21 mouse cellular contexts compared by ENCODE assay signal in the genomic region with DNA sequence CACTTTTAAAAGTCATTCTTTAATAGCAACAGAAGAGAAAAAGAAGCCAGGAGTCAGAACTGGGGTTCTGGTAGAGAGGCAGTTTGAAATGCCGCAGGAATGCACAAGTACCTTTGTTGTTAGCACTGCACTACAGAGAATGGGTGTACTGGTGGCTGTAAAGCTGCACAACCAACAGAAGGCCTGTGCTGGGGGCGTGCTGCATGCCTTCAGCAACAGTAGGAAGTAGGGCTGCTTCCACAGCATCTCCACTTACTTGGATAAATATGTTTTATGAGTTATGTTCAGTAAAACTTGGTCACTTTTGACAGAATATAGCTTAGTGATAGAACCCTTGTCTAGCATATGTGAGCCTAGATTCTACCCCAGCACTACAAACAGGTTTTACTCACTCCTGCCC. TPM values are rescaled to one million over a fixed set of nuclear protein-coding genes. Genes with fewer than 3 reads are reported as not detected.
DNase-seq lines count a peak whose midpoint lies in the region; TF ChIP-seq lines count a peak whose summit lies in the region.
"Had no signal": no experiment of that assay in that cellular context is flagged by ENCODE, and none has a peak within 500 bp of the region (broad histone marks: within the 10 kb centered on the region; RNA-seq: fewer than 3 reads in every experiment).

No protein-coding gene starts in this region.

- no peak for DNase-seq in heart, embryonic 10.5 days (ENCODE audit: low spot score)
- no peak for DNase-seq in heart, postnatal 4 days
- DNase-seq in lung, adult 18-20 months: peak; percentile 11 to 13
- no peak for DNase-seq in lung, adult 2 months
- peak; percentile 10 for DNase-seq in lung, postnatal 25 days (ENCODE audit: low spot score)
- no peak for DNase-seq in lung, postnatal 14 days
- DNase-seq in thymus, postnatal 4 days: no peak
- DNase-seq: adrenal gland, postnatal 14 days; cerebellum, adult 11 months; cerebellum, adult 2 months; cerebellum, adult 9-11 months; cerebellum, postnatal 25 days; forebrain, postnatal 0 days; gastrocnemius, postnatal 10 days; gastrocnemius, postnatal 36 days; heart, postnatal 14 days had no signal

- 0 out of 2 replicates have a peak overlapping the region, but pooled peaks have one; percentile 16 for H3K27ac ChIP-seq in heart, embryonic 10.5 days
- H3K27ac ChIP-seq: embryonic facial prominence, embryonic 12.5 days; embryonic facial prominence, embryonic 15.5 days; heart, embryonic 13.5 days; hindbrain, embryonic 12.5 days; hindbrain, embryonic 15.5 days had no signal

- TF ChIP-seq POLR2A in lung, adult 2 months (IDR thresholded peaks at IDR 0.05; ENCODE audit: borderline replicate concordance, extremely low read depth, low read depth, low read length): no peak

- H3K4me3 ChIP-seq in heart, embryonic 10.5 days: no peak overlapping the region
- no peak overlapping the region for H3K4me3 ChIP-seq in lung, adult 2 months (replicated peaks; ENCODE audit: extremely low read depth, low read depth, low read length)
- H3K4me3 ChIP-seq: embryonic facial prominence, embryonic 12.5 days; embryonic facial prominence, embryonic 15.5 days; heart, embryonic 13.5 days; hindbrain, embryonic 12.5 days; hindbrain, embryonic 15.5 days had no signal

- WGBS in heart, embryonic 10.5 days: 89% methylated on average over 2 of the region's 2 CpGs
- WGBS in lung, adult 2 months: 72% methylated on average over 2 of the region's 2 CpGs

- no peaks in the 10 kb centered on the region for H3K27me3 ChIP-seq in heart, embryonic 10.5 days (ENCODE audit: insufficient read depth, poor library complexity, severe bottlenecking)
- H3K27me3 ChIP-seq: embryonic facial prominence, embryonic 12.5 days; embryonic facial prominence, embryonic 15.5 days; heart, embryonic 13.5 days; hindbrain, embryonic 12.5 days; hindbrain, embryonic 15.5 days had no signal

- H3K4me1 ChIP-seq in heart, embryonic 10.5 days: peaks cover 26% of the 10 kb centered on the region
- H3K4me1 ChIP-seq in lung, adult 2 months (ENCODE audit: control insufficient read depth, insufficient read depth, low read length): no peaks in the 10 kb centered on the region
- H3K4me1 ChIP-seq: embryonic facial prominence, embryonic 12.5 days; embryonic facial prominence, embryonic 15.5 days; hindbrain, embryonic 12.5 days had no signal

- H3K36me3 ChIP-seq in heart, embryonic 10.5 days: peaks cover 8% of the 10 kb centered on the region; the same call in 1 of the 2 replicates
- H3K36me3 ChIP-seq: embryonic facial prominence, embryonic 15.5 days; hindbrain, embryonic 15.5 days had no signal

- no peaks in the 10 kb centered on the region for H3K9me3 ChIP-seq in heart, embryonic 10.5 days
- H3K9me3 ChIP-seq: embryonic facial prominence, embryonic 12.5 days; embryonic facial prominence, embryonic 15.5 days; heart, embryonic 13.5 days; hindbrain, embryonic 12.5 days; hindbrain, embryonic 15.5 days had no signal

- no peak for TF ChIP-seq CTCF in lung, adult 2 months (IDR thresholded peaks at IDR 0.05; ENCODE audit: insufficient read depth, low read length)

RNA-seq across cellular contexts. Expression of a gene that starts 33.8 kb away (rescaled TPM):
- polyA plus RNA-seq in heart, embryonic 10.5 days (2016; fragmentation: Nextera tagmentation; extraction: Ambion mirVana): 32.3 and 45.0 TPM in 2 replicates
- 10 to 100 TPM; 26.4 to 28.0 TPM for total RNA-seq in heart, postnatal 4 days (2021)
- 2.2 and 3.9 TPM in 2 replicates for polyA plus RNA-seq in lung, adult 2 months (2012; rRNA removed)

Comparison
In these comparisons a context has a peak if more than half of its experiments do, and no peak if none do; other contexts are left out.
1. DNase-seq: peak in lung, adult 18-20 months (2 of 2) and lung, postnatal 25 days (single experiment); none in heart, embryonic 10.5 days (single experiment), heart, postnatal 4 days (single experiment), lung, adult 2 months (single experiment), lung, postnatal 14 days (single experiment) and thymus, postnatal 4 days (single experiment).